Mouse (Mus musculus): Measurements from ENCODE around the gene Map2k4. TPM values are rescaled to one million over a fixed set of nuclear protein-coding genes. Genes with fewer than 3 reads are reported as not detected.
A peak's percentile ranks its signal among the peaks of the same experiment; 100 is the strongest.

Map2k4 gene
- total RNA-seq, 2 experiments from 2014 or later, result 42.5 to 44.8 TPM

GRCm38 (mm10) chr11:65723715-65724114 lies 64.4 kb downstream of the Map2k4 start:
- no peak for DNase-seq
- intact Hi-C loops (cut with DNase I), result no loop called here

- DNase-seq, result no peak
- intact Hi-C loops (cut with DNase I), result no loop called here
Measured at GRCm38 (mm10) chr11:65721615-65722014, 66.5 kb downstream of the Map2k4 start.

- DNase-seq, result no peak
- intact Hi-C loops (cut with DNase I), result loop anchor here (5.0 kb wide), 1 partner anchor 87 kb away; the partner anchor contains the start of gene Zkscan6
Measured at GRCm38 (mm10) chr11:65719960-65720359, 68.1 kb downstream of the Map2k4 start.

GRCm38 (mm10) chr11:65713830-65714229 lies 74.3 kb downstream of the Map2k4 start:
- intact Hi-C loops (cut with DNase I), result no loop called here
- no peak for DNase-seq

GRCm38 (mm10) chr11:65712754-65713306 lies 75.3 kb downstream of the Map2k4 start:
- no peak for DNase-seq
- intact Hi-C loops (cut with DNase I), result no loop called here

- no peak for DNase-seq
- intact Hi-C loops (cut with DNase I), result no loop called here
Measured at GRCm38 (mm10) chr11:65706784-65707183, 81.3 kb downstream of the Map2k4 start.

GRCm38 (mm10) chr11:65706176-65706575 lies 81.9 kb downstream of the Map2k4 start:
- intact Hi-C loops (cut with DNase I), result no loop called here
- DNase-seq, result no peak

GRCm38 (mm10) chr11:65704861-65705260 lies 83.2 kb downstream of the Map2k4 start:
- intact Hi-C loops (cut with DNase I), result no loop called here
- no peak for DNase-seq

GRCm38 (mm10) chr11:65678824-65679402 lies 109.2 kb downstream of the Map2k4 start:
- DNase-seq, result peak; percentile 23 to 32
- intact Hi-C loops (cut with DNase I), result loop anchor here (2.0 to 10.0 kb wide), 4 partner anchors 147 to 694 kb away; no protein-coding TSS in a partner anchor

- intact Hi-C loops (cut with DNase I), result no loop called here
- DNase-seq, result peak in 1 of 2 experiments; percentile 38
Measured at GRCm38 (mm10) chr11:65667348-65667969, 120.6 kb downstream of the Map2k4 start.

GRCm38 (mm10) chr11:65664903-65665302 lies 123.2 kb downstream of the Map2k4 start:
- DNase-seq, result no peak
- intact Hi-C loops (cut with DNase I), result no loop called here

- intact Hi-C loops (cut with DNase I), result no loop called here
Measured at GRCm38 (mm10) chr11:65661790-65662522, 126.1 kb downstream of the Map2k4 start.

GRCm38 (mm10) chr11:65653932-65654331 lies 134.2 kb downstream of the Map2k4 start:
- no peak for DNase-seq
- intact Hi-C loops (cut with DNase I), result no loop called here

More at GRCm38 (mm10) chr11:65661790-65662522, 126.1 kb downstream of the Map2k4 start:
- no peak for DNase-seq

- intact Hi-C loops (cut with DNase I), result no loop called here
- no peak for DNase-seq
Measured at GRCm38 (mm10) chr11:65651426-65651825, 136.7 kb downstream of the Map2k4 start.

GRCm38 (mm10) chr11:65649956-65650715 lies 138.0 kb downstream of the Map2k4 start:
- intact Hi-C loops (cut with DNase I), result no loop called here

GRCm38 (mm10) chr11:65649469-65649868 lies 138.6 kb downstream of the Map2k4 start:
- intact Hi-C loops (cut with DNase I), result no loop called here
- no peak for DNase-seq

More at GRCm38 (mm10) chr11:65649956-65650715, 138.0 kb downstream of the Map2k4 start:
- DNase-seq, result no peak

GRCm38 (mm10) chr11:65646314-65646713 lies 141.8 kb downstream of the Map2k4 start:
- intact Hi-C loops (cut with DNase I), result no loop called here

GRCm38 (mm10) chr11:65644539-65644938 lies 143.6 kb downstream of the Map2k4 start:
- DNase-seq, result no peak
- intact Hi-C loops (cut with DNase I), result no loop called here

More at GRCm38 (mm10) chr11:65646314-65646713, 141.8 kb downstream of the Map2k4 start:
- DNase-seq, result no peak

GRCm38 (mm10) chr11:65640261-65640660 lies 147.8 kb downstream of the Map2k4 start:
- intact Hi-C loops (cut with DNase I), result no loop called here
- DNase-seq, result peak; percentile 22 to 33
